Mouse (Mus musculus) G1E (cell line): ENCODE data around the gene Runx3.

Experiments
- CTCF ChIP-seq: IDR thresholded peaks from 2 replicates; pipeline ENCODE4 v1.5.1; 2012; ENCODE audit warnings: low read depth, low read length, inconsistent platforms, mixed read lengths
- GATA1 ChIP-seq: IDR thresholded peaks from 2 replicates; pipeline ENCODE4 v1.6.1; 2012; ENCODE audit warnings: borderline replicate concordance, low read length, inconsistent platforms, mixed read lengths
- GATA2 ChIP-seq: IDR thresholded peaks from 2 replicates; pipeline ENCODE4 v1.6.1; 2012; ENCODE audit warnings: low read depth, low read length, inconsistent platforms, borderline replicate concordance
- TAL1 ChIP-seq: conservative IDR thresholded peaks from 2 replicates; pipeline ENCODE4 v1.6.1; 2012; ENCODE audit warnings: low read depth, low read length, inconsistent platforms, mixed read lengths

DNA sequence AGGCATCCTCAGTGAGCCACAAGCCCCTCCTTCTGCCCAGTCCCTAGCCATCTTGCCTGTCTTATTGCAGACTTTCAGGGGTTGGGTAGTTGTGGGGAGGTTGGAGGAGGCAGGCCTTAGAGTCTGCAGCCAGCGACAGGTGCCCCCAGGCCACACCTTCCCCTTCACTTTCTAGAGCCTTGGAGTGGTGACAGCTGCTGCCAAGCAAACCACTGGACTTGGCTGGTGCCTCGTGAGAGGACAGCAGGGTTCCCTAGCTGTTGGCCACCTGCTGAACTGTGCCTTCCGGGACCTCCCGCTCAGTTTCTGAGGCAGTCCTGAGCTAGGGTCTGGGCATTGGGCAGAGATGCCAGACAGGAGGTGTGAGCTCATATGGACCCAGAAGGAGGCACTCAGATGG is 49.0 kb downstream of the Runx3 start:
- TF ChIP-seq CTCF = no peak
- no peak for TF ChIP-seq TAL1
- TF ChIP-seq GATA2 = no peak
- TF ChIP-seq GATA1 = no peak
